23 mouse cellular contexts compared by ENCODE assay signal in the genomic region with DNA sequence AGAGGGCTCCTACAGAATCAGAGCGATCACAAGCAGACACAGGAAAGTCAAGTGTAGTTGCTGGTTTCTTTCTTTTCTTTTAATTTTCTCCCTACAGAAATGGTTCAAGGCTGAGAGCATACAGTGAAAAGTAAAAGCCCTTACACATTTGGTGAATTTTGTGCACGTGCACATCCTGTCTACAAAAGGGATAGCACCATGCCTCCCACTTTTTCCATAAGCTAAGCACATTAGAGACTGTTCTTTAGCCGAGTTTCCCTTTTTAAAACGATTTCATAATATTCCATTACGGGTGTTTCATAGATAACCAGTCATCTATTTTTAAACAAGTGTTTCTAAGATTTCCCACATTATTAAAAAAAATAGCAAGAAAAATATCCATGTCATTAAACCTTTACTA. TPM values are rescaled to one million over a fixed set of nuclear protein-coding genes. Genes with fewer than 3 reads are reported as not detected.
"Had no signal": no experiment of that assay in that cellular context is flagged by ENCODE, and none has a peak within 500 bp of the region (broad histone marks: within the 10 kb centered on the region; RNA-seq: fewer than 3 reads in every experiment).

No protein-coding gene starts in this region.

- H3K4me1 ChIP-seq: limb, embryonic 12.5 days; limb, embryonic 15.5 days; liver, embryonic 15.5 days; lung, embryonic 15.5 days; midbrain, embryonic 13.5 days; neural tube, embryonic 13.5 days; stomach, embryonic 15.5 days had no signal

- DNase-seq: kidney, adult 18-20 months; kidney, adult 9 months; kidney, postnatal 14 days; kidney, postnatal 4 days; left cerebral cortex, postnatal 4 days; lung, adult 18-20 months; lung, postnatal 14 days; lung, postnatal 4 days; retina, postnatal 1 day; right cerebral cortex, postnatal 25 days; spleen, adult 18-20 months; thymus, postnatal 25 days had no signal

- H3K9me3 ChIP-seq: limb, embryonic 15.5 days; liver, embryonic 15.5 days; lung, embryonic 15.5 days; neural tube, embryonic 13.5 days; stomach, embryonic 15.5 days had no signal

- H3K4me3 ChIP-seq: limb, embryonic 12.5 days; limb, embryonic 15.5 days; liver, embryonic 15.5 days; lung, embryonic 15.5 days; midbrain, embryonic 13.5 days; myocyte; neural tube, embryonic 13.5 days; stomach, embryonic 15.5 days had no signal

- H3K27ac ChIP-seq: limb, embryonic 12.5 days; limb, embryonic 15.5 days; liver, embryonic 15.5 days; lung, embryonic 15.5 days; midbrain, embryonic 13.5 days; neural tube, embryonic 13.5 days; stomach, embryonic 15.5 days had no signal

- H3K27me3 ChIP-seq: limb, embryonic 12.5 days; limb, embryonic 15.5 days; liver, embryonic 15.5 days; lung, embryonic 15.5 days; midbrain, embryonic 13.5 days; neural tube, embryonic 13.5 days; stomach, embryonic 15.5 days had no signal

- ATAC-seq: midbrain, embryonic 13.5 days; midbrain, embryonic 16.5 days had no signal

- H3K9ac ChIP-seq: limb, embryonic 12.5 days; limb, embryonic 15.5 days; liver, embryonic 15.5 days; lung, embryonic 15.5 days; midbrain, embryonic 13.5 days; neural tube, embryonic 13.5 days; stomach, embryonic 15.5 days had no signal

- H3K36me3 ChIP-seq: limb, embryonic 12.5 days; limb, embryonic 15.5 days; liver, embryonic 15.5 days; lung, embryonic 15.5 days; midbrain, embryonic 13.5 days; neural tube, embryonic 13.5 days; stomach, embryonic 15.5 days had no signal

- H3K4me2 ChIP-seq: limb, embryonic 12.5 days; limb, embryonic 15.5 days; liver, embryonic 11.5 days; liver, embryonic 15.5 days; lung, embryonic 15.5 days; midbrain, embryonic 13.5 days; neural tube, embryonic 13.5 days; stomach, embryonic 15.5 days had no signal

RNA-seq across cellular contexts. Expression of gene Cd86, which starts 2.4 kb away (rescaled TPM):
- total RNA-seq: megakaryocyte-erythroid progenitor cell, adult 5-6 weeks had no signal
- polyA plus RNA-seq: myocyte had no signal

RNA-seq across cellular contexts. Expression of gene Ildr1, which starts 30.3 kb away (rescaled TPM):
- polyA plus RNA-seq: liver, embryonic 11.5 days; midbrain, embryonic 13.5 days; myocyte; neural tube, embryonic 13.5 days had no signal
